Mouse (Mus musculus): ENCODE measurements around the gene Ap5z1.

DNA sequence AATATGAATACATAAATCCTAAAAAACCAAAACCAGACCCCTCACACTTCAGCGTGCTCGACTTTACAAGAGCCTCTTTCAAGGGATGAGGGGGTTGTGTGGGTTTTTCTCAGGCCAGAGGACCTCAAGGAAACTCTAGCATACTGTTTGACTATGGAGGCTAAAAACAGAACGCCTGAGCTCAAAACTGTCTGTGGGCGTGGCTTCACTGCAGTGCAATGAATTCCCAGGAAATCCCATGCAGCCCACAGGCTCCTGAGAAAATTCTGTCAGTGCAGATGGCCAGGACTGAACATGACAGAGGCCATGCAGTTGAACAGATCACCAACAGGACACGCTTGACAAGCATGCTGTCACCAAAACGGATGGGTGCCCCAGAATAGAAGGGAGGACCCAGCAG, 55.2 kb downstream of the Ap5z1 start:
- TF ChIP-seq MAX (IDR thresholded peaks at IDR 0.05) (no peak), CTCF (IDR thresholded peaks at IDR 0.05; ENCODE audit: control insufficient read depth, insufficient read depth, insufficient read length) (no peak), FOSL1 (IDR thresholded peaks at IDR 0.05; ENCODE audit: insufficient read depth, low read length, poor library complexity, severe bottlenecking) (no peak), USF1 (IDR thresholded peaks at IDR 0.05; ENCODE audit: low read depth) (no peak)
